Mouse (Mus musculus) testis, adult 2 months (tissue): Measurements from ENCODE around the gene Sft2d1. TPM values are rescaled to one million over a fixed set of nuclear protein-coding genes. Genes with fewer than 3 reads are reported as not detected.
"Not testable (repeated sequence)": the region's sequence is repeated elsewhere in the genome, so short reads cannot be mapped to it uniquely, and the experiment has no call there.

Source experiments
- H3K27ac ChIP-seq: fragments of 200-500 bp; 2 replicates; pipeline ENCODE4 v1.5.1; 2012; ENCODE audit warnings: low read depth, low read length; ENCODE audit not compliant: control insufficient read depth, insufficient read depth
- H3K27me3 ChIP-seq: fragments of 200-500 bp; 2 replicates; pipeline ENCODE4 v1.6.1; 2012; ENCODE audit warnings: mild to moderate bottlenecking, low read length, moderate library complexity; ENCODE audit not compliant: control insufficient read depth, insufficient read depth
- H3K36me3 ChIP-seq: fragments of 200-500 bp; 2 replicates; pipeline ENCODE4 v1.6.1; 2012; ENCODE audit warnings: mild to moderate bottlenecking, low read length; ENCODE audit not compliant: control insufficient read depth, insufficient read depth
- H3K4me1 ChIP-seq: fragments of 200-500 bp; 2 replicates; pipeline ENCODE4 v1.6.1; 2012; ENCODE audit warnings: low read length; ENCODE audit not compliant: control insufficient read depth, insufficient read depth
- H3K4me3 ChIP-seq: fragments of 200-500 bp; 2 replicates; pipeline ENCODE4 v1.5.1; 2012; ENCODE audit warnings: low read depth, mild to moderate bottlenecking, low read length, moderate library complexity, mixed read lengths; ENCODE audit not compliant: control insufficient read depth
- CTCF ChIP-seq: fragments of 200-500 bp; IDR thresholded peaks from 2 replicates; pipeline ENCODE4 v1.5.1; 2012; ENCODE audit warnings: low read depth, mild to moderate bottlenecking, inconsistent platforms, low read length, moderate library complexity; ENCODE audit not compliant: control insufficient read depth, insufficient read depth, insufficient replicate concordance
- POLR2A ChIP-seq: fragments of 200-500 bp; IDR thresholded peaks from 2 replicates; pipeline ENCODE4 v1.6.1; 2012; ENCODE audit warnings: low read depth, mild to moderate bottlenecking, inconsistent platforms, low read length, moderate library complexity; ENCODE audit not compliant: control insufficient read depth
- polyA plus RNA-seq: library from polyadenylated mRNA; depleted of rRNA; stranded (reverse); fragments of >200 nt; gene quantifications from 2 replicates; pipeline ENCODE4 v1.2.3, GENCODE M21; 2012; rRNA removed

Sft2d1 gene
- 34.6 and 40.9 TPM in 2 replicates for polyA plus RNA-seq

- no peak for TF ChIP-seq CTCF
- TF ChIP-seq POLR2A: peak; percentile 63
- Histone ChIP-seq H3K4me3 (peak within 1 kb of the TSS; percentile 89), H3K4me1 (no peaks in the 10 kb centered on the region; the same call in 1 of the 2 replicates), H3K36me3 (no peaks in the 10 kb centered on the region), H3K27me3 (no peaks in the 10 kb centered on the region), H3K27ac (peak within 1 kb of the TSS; percentile 15)
Measured at GRCm38 (mm10) chr17:8310838-8311614, at the start of gene Sft2d1. Gene Sft2d1, plus strand, starts transcription at chr17:8311102.

GRCm38 (mm10) chr17:8264638-8265037 is 46.3 kb upstream of the Sft2d1 start:
- TF ChIP-seq CTCF: peak; percentile 18; the same call in 1 of the 2 replicates
- H3K27ac ChIP-seq, H3K4me1 ChIP-seq, H3K36me3 ChIP-seq, H3K27me3 ChIP-seq, H3K4me3 ChIP-seq: not testable (repeated sequence)

- H3K27ac ChIP-seq: no peak overlapping the region
- TF ChIP-seq POLR2A (no peak), CTCF (no peak)
- H3K36me3 ChIP-seq: no peaks in the 10 kb centered on the region
- no peaks in the 10 kb centered on the region for H3K4me1 ChIP-seq
- no peak overlapping the region for H3K4me3 ChIP-seq
- H3K27me3 ChIP-seq: no peaks in the 10 kb centered on the region
Measured at GRCm38 (mm10) chr17:8272054-8272749, 38.7 kb upstream of the Sft2d1 start.

- no peak for TF ChIP-seq CTCF
Measured at GRCm38 (mm10) chr17:8272951-8273350, 38.0 kb upstream of the Sft2d1 start.

GRCm38 (mm10) chr17:8276071-8276470 is 34.8 kb upstream of the Sft2d1 start:
- H3K4me1 ChIP-seq: no peaks in the 10 kb centered on the region
- H3K36me3 ChIP-seq: no peaks in the 10 kb centered on the region
- H3K27ac ChIP-seq: no peak overlapping the region
- H3K27me3 ChIP-seq: no peaks in the 10 kb centered on the region
- H3K4me3 ChIP-seq: no peak overlapping the region
- TF ChIP-seq POLR2A (no peak), CTCF (no peak)

More at GRCm38 (mm10) chr17:8272951-8273350, 38.0 kb upstream of the Sft2d1 start:
- no peak overlapping the region for H3K27ac ChIP-seq
- no peaks in the 10 kb centered on the region for H3K4me1 ChIP-seq
- no peak overlapping the region for H3K4me3 ChIP-seq
- H3K36me3 ChIP-seq: no peaks in the 10 kb centered on the region
- H3K27me3 ChIP-seq: no peaks in the 10 kb centered on the region

- no peak for TF ChIP-seq POLR2A
- no peak for TF ChIP-seq CTCF
- H3K36me3 ChIP-seq: no peaks in the 10 kb centered on the region
- H3K4me1 ChIP-seq: no peaks in the 10 kb centered on the region
- no peak overlapping the region for H3K27ac ChIP-seq
- no peaks in the 10 kb centered on the region for H3K27me3 ChIP-seq
- no peak overlapping the region for H3K4me3 ChIP-seq
Measured at GRCm38 (mm10) chr17:8276680-8277079, 34.2 kb upstream of the Sft2d1 start.

GRCm38 (mm10) chr17:8277266-8277665 is 33.6 kb upstream of the Sft2d1 start:
- TF ChIP-seq POLR2A: no peak
- no peak for TF ChIP-seq CTCF
- Histone ChIP-seq H3K27ac (no peak overlapping the region), H3K36me3 (no peaks in the 10 kb centered on the region), H3K4me1 (no peaks in the 10 kb centered on the region), H3K27me3 (no peaks in the 10 kb centered on the region), H3K4me3 (no peak overlapping the region)
